Mouse (Mus musculus) bone marrow macrophage, adult 2 months (primary cell): ENCODE results near the gene Fam124b. TPM values are rescaled to one million over a fixed set of nuclear protein-coding genes. Genes with fewer than 3 reads are reported as not detected.

Experiments
- H3K27ac ChIP-seq: 2 replicates; pipeline ENCODE4 v1.5.1; 2012; ENCODE audit warnings: low read depth, low read length; ENCODE audit not compliant: insufficient read depth
- H3K4me1 ChIP-seq: 2 replicates; pipeline ENCODE4 v1.6.1; 2012; ENCODE audit warnings: low read length; ENCODE audit not compliant: control insufficient read depth, insufficient read depth
- H3K4me3 ChIP-seq: 2 replicates; pipeline ENCODE4 v1.5.1; 2012; ENCODE audit warnings: mild to moderate bottlenecking, low read length, moderate library complexity; ENCODE audit not compliant: insufficient read depth
- CTCF ChIP-seq: IDR thresholded peaks from 2 replicates; pipeline ENCODE4 v1.5.1; 2012; ENCODE audit warnings: low read depth, mild to moderate bottlenecking, low read length, moderate library complexity
- POLR2A ChIP-seq: IDR thresholded peaks from 2 replicates; pipeline ENCODE4 v1.6.1; 2012; ENCODE audit warnings: mild to moderate bottlenecking, low read depth, low read length, borderline replicate concordance
- polyA plus RNA-seq: library from polyadenylated mRNA; stranded (reverse); fragments of >200 nt; gene quantifications from 2 replicates; pipeline ENCODE4 v1.2.4, GENCODE M21; 2012; ENCODE audit not compliant: missing spikeins, insufficient read depth, insufficient read length

The Fam124b gene
- not detected in 2 replicates for polyA plus RNA-seq

DNA sequence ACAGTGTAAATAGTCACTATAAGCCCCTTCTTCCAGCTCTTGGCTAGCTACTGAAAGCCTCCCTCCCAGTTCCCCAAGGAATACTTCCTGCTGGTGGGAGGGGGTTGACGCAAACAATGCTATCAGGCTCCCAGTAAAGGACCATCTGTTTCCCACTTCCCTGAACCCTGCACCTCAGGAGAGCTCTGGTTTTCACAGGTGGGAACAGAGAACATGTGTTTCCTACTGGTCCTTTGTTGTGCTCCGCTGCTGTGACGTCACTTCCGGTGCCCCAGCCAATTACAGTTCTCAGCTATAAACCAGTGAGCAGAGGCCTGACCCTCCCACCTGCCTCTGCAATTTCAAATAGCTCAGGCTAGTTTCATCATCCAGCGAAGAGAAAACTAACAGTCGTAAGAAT, at the start of gene Fam124b:
Gene Fam124b (minus strand): TSS at position 206 of the 400 bp plus-strand sequence.
- H3K4me1 ChIP-seq, result peaks cover 19% of the 10 kb centered on the region
- H3K4me3 ChIP-seq, result no peak within 1 kb of the TSS
- no peak within 1 kb of the TSS for H3K27ac ChIP-seq
- TF ChIP-seq CTCF, result no peak
- TF ChIP-seq POLR2A, result no peak

DNA sequence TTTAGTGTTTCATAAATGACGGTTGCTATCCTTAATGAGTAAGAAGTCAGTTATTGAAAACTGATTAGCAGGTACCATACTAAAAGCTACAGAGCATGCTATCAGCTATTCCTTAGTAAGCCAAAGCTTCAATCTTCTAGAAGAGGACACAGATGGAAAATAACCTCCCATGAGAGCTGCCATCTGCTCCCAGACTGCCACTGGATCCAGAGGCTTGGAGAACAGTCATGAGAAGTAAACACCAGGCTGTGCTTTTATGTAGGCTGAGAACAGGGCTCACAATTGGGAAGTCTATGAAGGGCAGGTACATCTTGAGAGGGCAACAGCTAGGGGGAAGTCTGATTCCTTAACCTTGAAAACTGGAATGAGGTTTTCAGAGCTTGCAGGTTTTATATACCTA, 42.2 kb upstream of the Fam124b start:
- H3K4me1 ChIP-seq, result no peaks in the 10 kb centered on the region
- TF ChIP-seq CTCF, result no peak
- TF ChIP-seq POLR2A, result no peak
- H3K4me3 ChIP-seq, result no peak overlapping the region
- no peak overlapping the region for H3K27ac ChIP-seq

DNA sequence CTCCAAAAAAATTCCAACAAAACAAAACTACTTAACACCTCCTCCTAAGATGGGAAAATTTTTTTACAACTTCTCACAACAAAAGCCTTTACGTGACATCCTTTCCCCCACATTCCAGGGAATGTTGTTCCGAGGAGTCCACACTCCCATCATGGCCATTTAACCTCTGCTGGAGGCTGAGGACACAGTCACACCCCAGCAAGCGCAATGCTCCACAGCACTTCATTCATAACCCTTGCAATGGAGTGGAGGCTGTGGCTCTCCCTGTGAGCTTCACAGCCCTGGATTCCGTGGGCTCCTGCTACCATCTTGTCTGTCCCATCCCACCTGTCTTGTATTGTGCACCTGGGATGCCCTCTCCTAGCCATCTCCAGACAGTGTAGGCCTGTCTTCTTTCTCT, 40.4 kb upstream of the Fam124b start:
- H3K4me1 ChIP-seq, result no peaks in the 10 kb centered on the region
- no peak for TF ChIP-seq POLR2A
- no peak overlapping the region for H3K27ac ChIP-seq
- H3K4me3 ChIP-seq, result no peak overlapping the region

DNA sequence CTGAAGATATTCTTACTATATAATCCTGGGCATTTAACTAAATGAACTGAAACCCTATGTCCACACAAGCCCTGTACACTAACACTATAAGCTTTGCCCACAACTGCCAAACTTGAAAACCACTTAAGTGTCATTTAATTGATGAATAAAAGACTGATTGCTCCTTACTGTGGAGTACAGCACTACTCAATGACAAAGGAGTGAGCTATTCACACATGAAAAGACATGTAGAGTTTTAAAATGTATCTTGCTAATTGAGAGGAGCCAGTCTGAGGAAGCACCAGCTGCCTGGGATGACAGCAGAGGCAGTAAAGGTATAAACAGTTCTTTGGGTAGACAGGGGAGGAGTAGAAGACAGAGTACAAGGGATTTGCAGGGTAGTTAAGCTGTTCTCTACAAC, 35.0 kb upstream of the Fam124b start:
- TF ChIP-seq POLR2A, result no peak
- TF ChIP-seq CTCF, result no peak
- no peak overlapping the region for H3K27ac ChIP-seq

GRCm38 (mm10) chr1:80250247-80250646, 32.0 kb upstream of the Fam124b start:
- Histone ChIP-seq H3K4me3 (no peak overlapping the region), H3K4me1 (no peaks in the 10 kb centered on the region), H3K27ac (no peak overlapping the region)
- TF ChIP-seq POLR2A (no peak), CTCF (no peak)

More for the DNA sequence above, 35.0 kb upstream of the Fam124b start:
- H3K4me1 ChIP-seq, result no peaks in the 10 kb centered on the region
- H3K4me3 ChIP-seq, result no peak overlapping the region

- no peaks in the 10 kb centered on the region for H3K4me1 ChIP-seq
- TF ChIP-seq POLR2A (no peak), CTCF (no peak)
- H3K4me3 ChIP-seq, result no peak overlapping the region
Measured at GRCm38 (mm10) chr1:80247131-80247530, 28.9 kb upstream of the Fam124b start.

DNA sequence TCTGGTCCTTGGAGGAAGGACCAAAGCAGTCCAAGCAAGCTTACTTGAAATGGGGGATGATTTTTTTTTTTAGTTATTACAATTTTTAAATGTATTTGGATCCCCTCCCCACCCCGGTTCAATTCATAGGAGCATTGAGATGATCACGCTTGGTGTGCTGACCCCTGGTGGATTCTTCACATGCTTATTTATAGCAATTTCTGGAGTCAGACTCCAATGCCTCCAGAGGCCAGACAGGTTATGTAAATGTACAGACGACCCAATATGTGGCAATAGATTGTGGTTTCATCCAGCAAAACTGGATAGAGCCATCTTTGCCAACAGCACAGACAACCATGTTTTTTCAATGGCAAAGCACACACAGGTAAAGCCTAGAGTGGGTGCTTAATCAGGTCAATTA, 25.9 kb upstream of the Fam124b start:
- Histone ChIP-seq H3K27ac (no peak overlapping the region), H3K4me3 (no peak overlapping the region), H3K4me1 (no peaks in the 10 kb centered on the region)
- no peak for TF ChIP-seq CTCF
- no peak for TF ChIP-seq POLR2A

More at GRCm38 (mm10) chr1:80247131-80247530, 28.9 kb upstream of the Fam124b start:
- no peak overlapping the region for H3K27ac ChIP-seq

- Histone ChIP-seq H3K27ac (no peak overlapping the region), H3K4me3 (no peak overlapping the region), H3K4me1 (no peaks in the 10 kb centered on the region)
- TF ChIP-seq POLR2A, result no peak
- no peak for TF ChIP-seq CTCF
Measured at GRCm38 (mm10) chr1:80241579-80241978, 23.3 kb upstream of the Fam124b start.

DNA sequence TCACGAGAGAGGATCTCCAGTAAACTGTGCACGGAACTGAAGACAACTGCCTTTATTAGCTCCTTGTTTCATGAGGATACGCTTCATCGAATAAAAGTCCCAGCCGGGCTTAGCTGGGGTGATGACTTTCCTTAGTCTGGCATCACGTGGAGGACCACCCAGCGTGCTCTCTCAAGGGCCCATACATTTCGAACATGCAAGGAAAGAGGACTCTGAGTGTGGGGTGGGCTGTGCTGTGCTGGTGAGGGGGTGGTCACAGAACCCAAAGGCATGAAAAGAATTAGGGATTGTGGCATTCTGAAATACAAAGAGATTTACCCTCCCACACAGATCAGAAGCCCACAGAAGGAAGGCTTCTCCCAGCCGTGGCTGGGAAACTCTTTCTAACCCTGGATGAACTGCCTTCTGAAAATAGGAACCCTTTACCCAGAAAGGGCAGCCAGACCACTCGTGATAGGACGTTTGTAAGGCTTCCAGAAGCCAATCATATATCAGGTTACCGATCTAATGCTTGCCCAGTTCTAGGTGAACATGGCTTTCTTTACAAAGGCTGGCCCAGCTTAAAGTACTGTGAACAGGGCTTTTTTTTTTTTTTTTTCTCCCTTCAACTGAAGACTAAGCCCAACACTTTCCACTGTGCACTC, 21.9 kb upstream of the Fam124b start:
- H3K4me3 ChIP-seq, result no peak overlapping the region
- no peak overlapping the region for H3K27ac ChIP-seq
- no peak for TF ChIP-seq CTCF
- no peak for TF ChIP-seq POLR2A
- H3K4me1 ChIP-seq, result no peaks in the 10 kb centered on the region

DNA sequence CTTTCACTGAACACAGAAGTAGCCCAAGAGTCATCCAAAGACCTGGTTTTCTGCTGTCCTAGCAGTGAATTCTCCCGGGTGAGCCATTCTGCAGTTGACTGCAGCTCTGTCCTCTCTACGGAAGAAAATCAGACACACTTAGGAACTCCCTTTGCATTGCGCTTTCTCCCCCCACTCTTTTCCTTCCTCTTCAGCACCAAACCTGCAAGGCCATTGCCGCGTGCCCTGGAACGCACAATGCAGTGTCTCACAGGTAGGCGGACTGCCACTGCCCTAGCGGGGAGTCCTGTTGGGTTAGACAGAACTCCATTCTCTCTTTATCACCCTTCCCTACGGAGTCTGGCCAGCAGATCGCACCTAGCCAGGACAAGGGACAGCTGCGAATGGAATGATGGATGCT, 21.2 kb upstream of the Fam124b start:
- H3K4me1 ChIP-seq, result no peaks in the 10 kb centered on the region
- no peak overlapping the region for H3K27ac ChIP-seq
- H3K4me3 ChIP-seq, result no peak overlapping the region
- TF ChIP-seq CTCF (no peak), POLR2A (no peak)
